ENCODE assay signal across 9 mouse cellular contexts in genomic region chr7:28570291-28570981, GRCm38 (mm10). TPM values are rescaled to one million over a fixed set of nuclear protein-coding genes. Genes with fewer than 3 reads are reported as not detected.
DNase-seq lines count a peak whose midpoint lies in the region; ATAC-seq lines count a peak whose summit lies in the region.
"Had no signal": no experiment of that assay in that cellular context is flagged by ENCODE, and none has a peak within 500 bp of the region (broad histone marks: within the 10 kb centered on the region; RNA-seq: fewer than 3 reads in every experiment).

No protein-coding gene starts in this region.

- H3K9me3 ChIP-seq in limb, embryonic 10.5 days (replicated peaks), result no peaks in the 10 kb centered on the region
- H3K9me3 ChIP-seq in stomach, embryonic 15.5 days, result no peaks in the 10 kb centered on the region

- H3K4me2 ChIP-seq in stomach, embryonic 15.5 days, result peak overlapping the region; percentile 43

- WGBS in limb, embryonic 10.5 days, result 65% methylated on average over 12 of the region's 12 CpGs
- 52% methylated on average over 12 of the region's 12 CpGs for WGBS in stomach, embryonic 15.5 days

- H3K27me3 ChIP-seq in limb, embryonic 10.5 days (ENCODE audit: low read depth, poor library complexity, severe bottlenecking), result no peaks in the 10 kb centered on the region
- no peaks in the 10 kb centered on the region for H3K27me3 ChIP-seq in stomach, embryonic 15.5 days (replicated peaks)

- peak; percentile 84 for ATAC-seq in stomach, embryonic 15.5 days (ENCODE audit: insufficient read depth, low FRiP score, low read depth)

- H3K9ac ChIP-seq in stomach, embryonic 15.5 days, result no peak overlapping the region

- peak; percentile 95 for DNase-seq in heart, adult 11 months
- DNase-seq in heart, postnatal 25 days (ENCODE audit: low spot score), result no peak
- DNase-seq in cerebellum, adult 9-10 months, result peak; percentile 74
- DNase-seq in heart, postnatal 14 days, result peak; percentile 40 to 42
- peak; percentile 51 for DNase-seq in limb, embryonic 10.5 days (ENCODE audit: low spot score)
- DNase-seq in thymus, postnatal 4 days, result no peak
- no peak for DNase-seq in B cell, adult 2 months

- H3K27ac ChIP-seq in limb, embryonic 10.5 days, result peak overlapping the region; percentile 66; the same call in 1 of the 2 replicates
- peak overlapping the region; percentile 95 for H3K27ac ChIP-seq in stomach, embryonic 15.5 days

- H3K36me3 ChIP-seq in limb, embryonic 10.5 days, result peaks cover 52% of the 10 kb centered on the region
- peaks cover 19% of the 10 kb centered on the region for H3K36me3 ChIP-seq in stomach, embryonic 15.5 days

- H3K4me1 ChIP-seq in limb, embryonic 10.5 days, result peaks cover 26% of the 10 kb centered on the region
- peaks cover 51% of the 10 kb centered on the region for H3K4me1 ChIP-seq in stomach, embryonic 15.5 days

- intact Hi-C loops in heart, postnatal 25 days (cut with DNase I), result no loop called here
- intact Hi-C loops in heart, postnatal 14 days (cut with DNase I), result no loop called here

- H3K4me3 ChIP-seq in limb, embryonic 10.5 days, result no peak overlapping the region
- H3K4me3 ChIP-seq in stomach, embryonic 15.5 days (replicated peaks), result no peak overlapping the region

RNA-seq across cellular contexts. Expression of gene Nccrp1, which starts 23.4 kb away (rescaled TPM):
- total RNA-seq in heart, postnatal 25 days (2021), result not detected
- total RNA-seq in heart, postnatal 14 days (2021), result not detected
- polyA plus RNA-seq in limb, embryonic 10.5 days (2016; fragmentation: Nextera tagmentation; extraction: Ambion mirVana), result not detected in 2 replicates
- polyA plus RNA-seq in stomach, embryonic 15.5 days (2015; fragmentation: Nextera tagmentation; extraction: Ambion mirVana), result 2.4 and 6.1 TPM in 2 replicates

RNA-seq across cellular contexts. Expression of gene Samd4b, which starts 27.5 kb away (rescaled TPM):
- 10 to 100 TPM; 22.6 to 22.8 TPM for total RNA-seq in heart, postnatal 25 days (2021)
- total RNA-seq in heart, postnatal 14 days (2021), result 10 to 100 TPM; 32.1 to 32.4 TPM
- polyA plus RNA-seq in limb, embryonic 10.5 days (2016; fragmentation: Nextera tagmentation; extraction: Ambion mirVana), result 38.2 and 40.2 TPM in 2 replicates
- 18.5 and 22.1 TPM in 2 replicates for polyA plus RNA-seq in stomach, embryonic 15.5 days (2015; fragmentation: Nextera tagmentation; extraction: Ambion mirVana)

RNA-seq across cellular contexts. Expression of gene Pak4, which starts 27.5 kb away (rescaled TPM):
- total RNA-seq in heart, postnatal 25 days (2021), result 1 to 10 TPM; 8.4 to 8.8 TPM
- 1 to 10 TPM; 8.5 to 9.9 TPM for total RNA-seq in heart, postnatal 14 days (2021)
- polyA plus RNA-seq in limb, embryonic 10.5 days (2016; fragmentation: Nextera tagmentation; extraction: Ambion mirVana), result 64.9 and 69.8 TPM in 2 replicates
- polyA plus RNA-seq in stomach, embryonic 15.5 days (2015; fragmentation: Nextera tagmentation; extraction: Ambion mirVana), result 50.2 and 56.0 TPM in 2 replicates

RNA-seq across cellular contexts. Expression of gene Sycn, which starts 29.8 kb away (rescaled TPM):
- total RNA-seq in heart, postnatal 25 days (2021), result not detected
- not detected for total RNA-seq in heart, postnatal 14 days (2021)
- polyA plus RNA-seq in limb, embryonic 10.5 days (2016; fragmentation: Nextera tagmentation; extraction: Ambion mirVana), result not detected in 2 replicates
- 103 and 114 TPM in 2 replicates for polyA plus RNA-seq in stomach, embryonic 15.5 days (2015; fragmentation: Nextera tagmentation; extraction: Ambion mirVana)
- total RNA-seq: neutrophil, adult 5-6 weeks had no signal

RNA-seq across cellular contexts. Expression of gene Ifnl3, which starts 47.8 kb away (rescaled TPM):
- not detected for total RNA-seq in heart, postnatal 25 days (2021)
- total RNA-seq in heart, postnatal 14 days (2021), result not detected
- polyA plus RNA-seq in limb, embryonic 10.5 days (2016; fragmentation: Nextera tagmentation; extraction: Ambion mirVana), result not detected in 2 replicates
- not detected in 2 replicates for polyA plus RNA-seq in stomach, embryonic 15.5 days (2015; fragmentation: Nextera tagmentation; extraction: Ambion mirVana)
- total RNA-seq: neutrophil, adult 5-6 weeks had no signal

Comparison
In these comparisons a context has a peak if more than half of its experiments do, and no peak if none do; other contexts are left out.
1. DNase-seq: peak in heart, adult 11 months (single experiment), cerebellum, adult 9-10 months (single experiment), heart, postnatal 14 days (2 of 2) and limb, embryonic 10.5 days (single experiment); none in heart, postnatal 25 days (single experiment), thymus, postnatal 4 days (single experiment) and B cell, adult 2 months (0 of 2).